In the genomic region with DNA sequence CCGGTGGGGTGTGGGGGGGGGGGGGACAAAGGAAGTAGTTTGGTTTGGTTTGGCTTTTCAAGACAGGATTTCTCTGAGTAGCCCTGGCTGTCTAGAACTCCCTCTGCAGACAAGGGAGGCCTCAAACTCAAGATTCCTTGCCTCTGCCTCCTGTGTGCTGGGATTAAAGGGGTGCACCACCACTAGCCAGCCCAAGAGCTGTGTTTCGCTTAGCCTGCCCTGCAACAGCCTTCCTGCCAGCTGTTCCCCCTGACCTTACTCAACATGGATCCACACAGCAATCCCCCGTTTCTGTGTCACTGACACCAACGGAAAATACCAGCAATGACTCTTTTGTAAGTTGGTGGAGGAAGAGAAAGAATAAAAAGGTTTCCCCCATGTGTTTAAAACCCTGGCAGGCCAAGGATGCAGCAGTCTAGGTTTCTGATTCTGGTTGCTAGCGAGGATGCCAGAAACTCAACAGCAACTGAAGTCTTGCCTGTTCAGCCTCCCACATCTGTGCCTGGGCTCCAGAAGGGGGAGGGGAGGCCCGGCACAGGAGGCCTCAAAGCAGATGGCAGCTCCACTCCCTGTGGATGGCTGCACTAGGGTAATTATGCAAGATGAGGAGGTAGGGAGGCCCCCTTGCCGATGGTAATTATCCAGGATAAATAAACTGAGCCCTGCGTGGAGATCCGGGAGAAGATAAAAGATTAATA, we compare ENCODE assay signal across 11 mouse cellular contexts.
DNase-seq lines count a peak whose midpoint lies in the region; ATAC-seq lines count a peak whose summit lies in the region.
"Had no signal": no experiment of that assay in that cellular context is flagged by ENCODE, and none has a peak within 500 bp of the region (broad histone marks: within the 10 kb centered on the region; RNA-seq: fewer than 3 reads in every experiment).

No protein-coding gene starts in this region.

- peaks cover 18% of the 10 kb centered on the region for H3K4me1 ChIP-seq in forebrain, embryonic 10.5 days
- peaks cover 7% of the 10 kb centered on the region for H3K4me1 ChIP-seq in midbrain, embryonic 14.5 days (ENCODE audit: control insufficient read depth, insufficient read depth, low read length)

- H3K27me3 ChIP-seq in forebrain, embryonic 10.5 days (ENCODE audit: poor library complexity, severe bottlenecking): no peaks in the 10 kb centered on the region
- no peaks in the 10 kb centered on the region for H3K27me3 ChIP-seq in midbrain, embryonic 14.5 days (ENCODE audit: control insufficient read depth, insufficient read depth, low read length)

- peak; percentile 22 for DNase-seq in NIH3T3 (ENCODE audit: low read depth)
- peak; percentile 36 for DNase-seq in forebrain, embryonic 10.5 days (ENCODE audit: extremely low spot score, low spot score)
- DNase-seq in layer of hippocampus, adult 18-20 months (ENCODE audit: low spot score in 2 of 2): peak; percentile 37 to 62
- peak; percentile 77 for DNase-seq in midbrain, embryonic 14.5 days
- no peak for DNase-seq in urinary bladder, postnatal 25 days (ENCODE audit: low spot score)
- no peak for DNase-seq in testis, postnatal 10 days (ENCODE audit: low spot score)
- DNase-seq in cerebellum, adult 18-20 months: no peak
- DNase-seq in thymus, postnatal 25 days: no peak
- DNase-seq: cerebellum, adult 2 months; kidney, adult 18-20 months; thymus, postnatal 14 days had no signal

- H3K4me2 ChIP-seq in midbrain, embryonic 14.5 days (ENCODE audit: low read length): no peak overlapping the region

- H3K9me3 ChIP-seq in forebrain, embryonic 10.5 days: no peaks in the 10 kb centered on the region
- no peaks in the 10 kb centered on the region for H3K9me3 ChIP-seq in midbrain, embryonic 14.5 days (ENCODE audit: control insufficient read depth, low read length)

- H3K36me3 ChIP-seq in forebrain, embryonic 10.5 days (replicated peaks): no peaks in the 10 kb centered on the region
- no peaks in the 10 kb centered on the region for H3K36me3 ChIP-seq in midbrain, embryonic 14.5 days (ENCODE audit: control insufficient read depth, insufficient read depth, low read length)

- no peak overlapping the region for H3K4me3 ChIP-seq in forebrain, embryonic 10.5 days
- no peak overlapping the region for H3K4me3 ChIP-seq in midbrain, embryonic 14.5 days (replicated peaks; ENCODE audit: low read depth, low read length)

- 29% methylated on average over 9 of the region's 9 CpGs for WGBS in forebrain, embryonic 10.5 days
- 26% methylated on average over 9 of the region's 9 CpGs for WGBS in midbrain, embryonic 14.5 days

- peak overlapping the region; percentile 78 for H3K27ac ChIP-seq in forebrain, embryonic 10.5 days
- H3K27ac ChIP-seq in midbrain, embryonic 14.5 days (replicated peaks; ENCODE audit: low read depth, low read length): peak overlapping the region; percentile 71

- peak; percentile 89 for ATAC-seq in midbrain, embryonic 14.5 days (ENCODE audit: low FRiP score, low TSS enrichment)

- H3K9ac ChIP-seq in midbrain, embryonic 14.5 days (replicated peaks; ENCODE audit: low read length): no peak overlapping the region

Comparison
In these comparisons a context has a peak if more than half of its experiments do, and no peak if none do; other contexts are left out.
1. DNase-seq: peak in NIH3T3 (single experiment), forebrain, embryonic 10.5 days (single experiment), layer of hippocampus, adult 18-20 months (2 of 2) and midbrain, embryonic 14.5 days (single experiment); none in urinary bladder, postnatal 25 days (single experiment), testis, postnatal 10 days (single experiment), cerebellum, adult 18-20 months (0 of 2) and thymus, postnatal 25 days (single experiment).